Mouse (Mus musculus): ENCODE data around the gene Shb. TPM values are rescaled to one million over a fixed set of nuclear protein-coding genes. Genes with fewer than 3 reads are reported as not detected.
A peak's percentile ranks its signal among the peaks of the same experiment; 100 is the strongest.

Shb gene
- polyA plus RNA-seq, 1 experiment from 2014 or later: 8.2 TPM

DNA sequence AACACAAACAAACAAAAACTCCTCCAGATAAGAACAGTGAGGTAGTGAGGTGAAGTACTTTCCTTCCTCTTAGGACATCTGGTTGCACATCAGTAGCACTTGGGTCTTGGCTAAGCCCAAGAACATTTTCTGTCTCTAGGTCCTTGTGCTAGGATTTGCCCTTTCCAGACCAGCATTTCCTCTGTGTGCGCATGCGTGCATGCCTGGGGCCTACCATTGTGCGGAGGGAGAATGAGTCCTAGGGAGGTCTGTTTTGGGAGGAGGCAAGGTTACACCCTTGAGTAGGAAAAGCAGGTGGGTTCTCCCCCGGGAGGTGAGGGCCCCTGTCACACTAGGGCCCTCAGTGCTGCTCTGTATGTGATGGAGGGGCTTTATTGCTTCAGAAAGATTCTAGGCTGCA is 113.2 kb downstream of the Shb start:
- Histone ChIP-seq H3K27ac (ENCODE audit: low read depth, low read length) (no peak overlapping the region), H3K36me3 (ENCODE audit: control insufficient read depth, insufficient read depth, low read length) (no peaks in the 10 kb centered on the region), H3K9ac (ENCODE audit: low read length) (no peak overlapping the region), H3K4me2 (ENCODE audit: low read depth, low read length, severe bottlenecking) (no peak overlapping the region), H3K9me3 (ENCODE audit: control insufficient read depth, low read length) (no peaks in the 10 kb centered on the region), H3K27me3 (ENCODE audit: control insufficient read depth, insufficient read depth, low read length) (no peaks in the 10 kb centered on the region), H3K4me1 (replicated peaks; ENCODE audit: control insufficient read depth, insufficient read depth, low read length) (peaks cover 24% of the 10 kb centered on the region), H3K4me3 (ENCODE audit: low read depth, low read length) (no peak overlapping the region)
- ATAC-seq (replicated peaks; ENCODE audit: low FRiP score): no peak
- DNase-seq (ENCODE audit: low spot score): no peak
- WGBS: 76% methylated on average over 4 of the region's 4 CpGs

DNA sequence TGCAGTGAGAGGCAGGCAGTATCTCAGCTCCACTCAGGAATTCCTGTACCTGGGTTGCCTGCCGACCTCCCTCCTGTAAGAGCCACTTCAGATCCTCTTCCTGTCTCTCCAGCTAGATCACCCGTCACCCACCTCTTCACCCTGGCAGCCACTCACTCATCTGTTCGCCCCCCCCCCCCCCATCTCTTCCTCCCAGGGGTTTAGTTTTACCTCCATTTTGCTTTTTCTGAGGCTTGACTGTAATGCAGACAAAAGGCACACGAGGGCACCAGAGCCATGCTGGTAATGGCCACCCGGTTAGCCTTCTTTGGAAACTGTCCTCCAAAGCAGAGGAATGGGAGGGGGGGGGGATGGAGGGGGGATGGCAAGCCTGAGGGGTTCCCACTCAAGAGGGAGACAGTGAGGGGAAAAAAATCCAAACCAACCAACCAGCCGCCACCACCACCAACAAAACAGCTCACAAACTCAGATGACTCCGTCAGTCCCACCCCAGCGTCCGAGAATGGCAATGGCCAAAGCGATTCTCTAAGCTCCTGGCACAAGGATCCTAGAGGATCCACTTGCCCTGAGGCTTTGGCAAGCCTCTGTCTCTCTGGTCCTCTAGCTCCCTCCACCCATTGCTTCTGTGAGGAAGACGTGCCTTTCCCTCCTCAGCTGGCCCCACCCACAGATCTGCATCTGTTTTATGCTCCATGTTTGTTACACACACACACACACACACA is 113.9 kb downstream of the Shb start:
- peaks cover 17% of the 10 kb centered on the region; the same call in 1 of the 2 replicates for H3K4me1 ChIP-seq (replicated peaks; ENCODE audit: control insufficient read depth, insufficient read depth, low read length)
- no peaks in the 10 kb centered on the region for H3K36me3 ChIP-seq (ENCODE audit: control insufficient read depth, insufficient read depth, low read length)
- peak; percentile 84 for DNase-seq (ENCODE audit: low spot score)
- H3K4me2 ChIP-seq (ENCODE audit: low read depth, low read length, severe bottlenecking): 0 out of 2 replicates have a peak overlapping the region, but pooled peaks have one; percentile 18
- H3K9me3 ChIP-seq (ENCODE audit: control insufficient read depth, low read length): no peaks in the 10 kb centered on the region
- 0 out of 2 replicates have a peak overlapping the region, but pooled peaks have one; percentile 20 for H3K9ac ChIP-seq (ENCODE audit: low read length)
- WGBS: 19% methylated on average over 11 of the region's 11 CpGs
- ATAC-seq (replicated peaks; ENCODE audit: low FRiP score): peak; percentile 36; the same call in 1 of the 2 replicates
- H3K27ac ChIP-seq (ENCODE audit: low read depth, low read length): no peak overlapping the region
- H3K4me3 ChIP-seq (ENCODE audit: low read depth, low read length): no peak overlapping the region
- H3K27me3 ChIP-seq (ENCODE audit: control insufficient read depth, insufficient read depth, low read length): no peaks in the 10 kb centered on the region

DNA sequence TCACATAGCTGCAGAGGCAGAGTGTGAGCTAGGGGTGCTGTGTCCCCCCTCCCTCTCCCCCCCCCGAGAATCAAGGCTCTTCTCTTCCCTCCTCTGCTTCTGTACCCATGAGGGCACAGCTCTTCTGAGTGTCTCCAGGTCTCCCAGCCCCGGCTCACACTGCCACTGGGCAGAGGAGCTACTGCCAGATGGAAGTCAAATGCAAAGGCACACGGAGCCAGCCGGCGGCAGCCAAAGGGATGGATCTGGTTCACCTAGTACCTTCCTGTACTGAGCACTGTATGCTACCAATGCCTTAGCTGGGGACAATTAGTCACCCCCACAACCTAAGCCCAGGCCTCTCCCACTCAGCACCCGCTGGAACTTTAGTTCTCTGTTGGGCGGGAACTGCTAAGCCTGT is 116.0 kb downstream of the Shb start:
- no peaks in the 10 kb centered on the region for H3K36me3 ChIP-seq (ENCODE audit: control insufficient read depth, insufficient read depth, low read length)
- H3K9me3 ChIP-seq (ENCODE audit: control insufficient read depth, low read length): no peaks in the 10 kb centered on the region
- H3K27ac ChIP-seq (ENCODE audit: low read depth, low read length): no peak overlapping the region
- DNase-seq (ENCODE audit: low spot score) (no peak), ATAC-seq (replicated peaks; ENCODE audit: low FRiP score) (no peak)
- no peak overlapping the region for H3K4me3 ChIP-seq (ENCODE audit: low read depth, low read length)
- 71% methylated on average over 7 of the region's 7 CpGs for WGBS
- H3K4me1 ChIP-seq (replicated peaks; ENCODE audit: control insufficient read depth, insufficient read depth, low read length): peaks cover 12% of the 10 kb centered on the region; the same call in 1 of the 2 replicates
- no peaks in the 10 kb centered on the region for H3K27me3 ChIP-seq (ENCODE audit: control insufficient read depth, insufficient read depth, low read length)
- no peak overlapping the region for H3K9ac ChIP-seq (ENCODE audit: low read length)
- no peak overlapping the region for H3K4me2 ChIP-seq (ENCODE audit: low read depth, low read length, severe bottlenecking)

DNA sequence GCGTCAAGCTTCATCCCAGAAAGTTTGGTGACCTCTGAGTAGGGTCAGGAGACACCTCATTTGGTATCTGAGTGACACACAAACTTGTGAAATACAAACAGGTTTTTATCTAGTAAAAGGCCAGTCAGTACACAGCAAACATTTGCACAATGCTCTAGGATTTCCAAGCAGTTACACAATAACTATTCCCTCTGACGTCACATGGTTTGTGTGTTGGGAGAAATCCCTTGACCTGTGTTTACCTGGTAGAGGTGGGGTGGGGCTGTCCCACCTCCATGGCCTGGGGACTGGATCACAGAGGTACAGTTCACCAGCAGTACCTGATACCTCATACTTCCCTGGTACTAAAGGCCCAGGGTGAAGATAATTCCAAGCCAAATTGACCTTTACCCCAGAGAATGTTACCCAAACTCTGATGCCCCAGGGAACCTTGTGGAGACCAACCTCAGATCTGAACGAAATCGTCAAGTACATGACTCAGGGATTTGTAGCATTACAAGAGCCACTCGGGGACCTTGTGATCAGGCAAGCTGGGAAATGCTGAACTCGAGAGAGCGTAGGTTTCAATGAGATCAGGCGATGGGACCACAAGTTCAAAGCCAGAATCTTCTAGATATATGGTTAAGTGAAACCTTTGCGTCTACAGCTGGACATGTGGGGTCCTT is 118.5 kb downstream of the Shb start:
- no peaks in the 10 kb centered on the region for H3K9me3 ChIP-seq (ENCODE audit: control insufficient read depth, low read length)

DNA sequence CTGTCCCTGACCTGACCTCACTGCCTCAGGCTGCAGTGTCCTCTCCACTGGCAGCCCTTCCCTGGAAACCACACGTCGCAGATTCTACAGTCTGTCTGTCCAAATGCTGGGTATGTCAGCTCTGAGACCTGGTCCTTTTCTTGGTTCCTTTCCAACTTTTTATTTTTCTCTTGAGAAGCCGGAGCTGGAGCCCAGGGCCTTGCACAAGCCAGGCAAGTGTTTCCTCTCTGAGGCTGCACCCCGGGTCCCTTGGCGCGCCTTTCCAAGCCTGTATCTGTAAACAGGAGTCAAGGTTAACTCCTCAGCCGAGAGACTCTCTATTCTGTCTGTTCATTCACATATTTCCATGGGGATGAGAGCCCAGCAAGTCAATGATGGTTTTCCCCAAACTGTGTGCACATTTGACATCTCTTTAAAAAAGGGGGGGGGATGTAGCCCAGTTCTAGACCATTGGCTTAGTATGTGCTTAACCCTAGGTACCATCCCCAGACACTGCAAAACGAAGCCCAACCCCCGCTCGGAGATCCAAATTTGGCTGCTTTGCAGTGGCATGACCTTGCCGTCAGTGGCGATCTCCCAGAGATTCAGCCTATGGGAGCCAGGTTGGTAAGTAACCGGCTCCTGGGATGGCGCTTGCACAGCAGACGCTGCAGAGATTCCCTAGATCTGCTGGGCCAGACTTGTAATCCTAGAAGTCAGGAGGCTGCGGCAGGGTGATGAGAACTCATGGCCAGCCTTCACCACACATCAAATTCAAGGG is 119.7 kb downstream of the Shb start:
- Histone ChIP-seq H3K4me2 (ENCODE audit: low read depth, low read length, severe bottlenecking) (no peak overlapping the region), H3K27me3 (ENCODE audit: control insufficient read depth, insufficient read depth, low read length) (no peaks in the 10 kb centered on the region), H3K9me3 (ENCODE audit: control insufficient read depth, low read length) (no peaks in the 10 kb centered on the region), H3K36me3 (ENCODE audit: control insufficient read depth, insufficient read depth, low read length) (no peaks in the 10 kb centered on the region), H3K27ac (ENCODE audit: low read depth, low read length) (no peak overlapping the region), H3K9ac (ENCODE audit: low read length) (no peak overlapping the region), H3K4me1 (replicated peaks; ENCODE audit: control insufficient read depth, insufficient read depth, low read length) (peaks cover 2% of the 10 kb centered on the region; the same call in 1 of the 2 replicates), H3K4me3 (ENCODE audit: low read depth, low read length) (no peak overlapping the region)
- ATAC-seq (replicated peaks; ENCODE audit: low FRiP score) (no peak), DNase-seq (ENCODE audit: low spot score) (no peak)
- WGBS: 76% methylated on average over 16 of the region's 16 CpGs

More for the DNA sequence above, 118.5 kb downstream of the Shb start:
- H3K27me3 ChIP-seq (ENCODE audit: control insufficient read depth, insufficient read depth, low read length): no peaks in the 10 kb centered on the region
- WGBS: 83% methylated on average over 9 of the region's 9 CpGs
- no peak overlapping the region for H3K27ac ChIP-seq (ENCODE audit: low read depth, low read length)
- DNase-seq (ENCODE audit: low spot score) (no peak), ATAC-seq (replicated peaks; ENCODE audit: low FRiP score) (no peak)
- H3K4me3 ChIP-seq (ENCODE audit: low read depth, low read length): no peak overlapping the region
- no peaks in the 10 kb centered on the region for H3K36me3 ChIP-seq (ENCODE audit: control insufficient read depth, insufficient read depth, low read length)
- no peak overlapping the region for H3K4me2 ChIP-seq (ENCODE audit: low read depth, low read length, severe bottlenecking)
- no peak overlapping the region for H3K9ac ChIP-seq (ENCODE audit: low read length)
- H3K4me1 ChIP-seq (replicated peaks; ENCODE audit: control insufficient read depth, insufficient read depth, low read length): peaks cover 2% of the 10 kb centered on the region; the same call in 1 of the 2 replicates

DNA sequence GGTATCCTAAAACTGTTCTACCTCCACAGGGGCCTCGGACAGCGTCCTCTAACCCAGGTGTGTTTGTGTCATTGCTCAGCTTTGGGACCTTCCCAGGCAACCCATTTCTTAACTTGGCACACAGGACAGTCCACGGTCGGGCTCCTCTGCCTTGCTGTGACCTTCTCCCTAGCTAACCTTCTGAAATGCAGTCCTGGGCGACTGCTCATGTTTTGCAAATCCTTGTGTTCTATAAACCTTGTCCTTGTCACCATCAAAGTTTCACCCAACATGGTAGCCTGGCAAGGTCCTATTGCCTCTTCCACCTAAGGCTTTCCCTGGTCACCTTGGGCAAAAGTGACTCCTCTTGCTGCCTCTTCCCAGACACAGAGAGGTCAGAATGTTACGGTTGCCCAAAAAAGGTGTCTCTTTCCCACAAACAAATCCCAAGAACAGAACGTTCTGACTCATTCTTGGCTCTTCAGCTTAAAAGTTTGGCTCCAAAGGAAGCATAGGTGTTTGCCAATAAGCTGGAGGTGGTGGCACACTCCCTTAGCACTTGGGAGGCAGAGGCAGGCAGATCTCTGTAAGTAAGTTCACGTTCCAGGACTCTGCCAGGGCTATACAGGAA is 121.0 kb downstream of the Shb start:
- H3K36me3 ChIP-seq (ENCODE audit: control insufficient read depth, insufficient read depth, low read length): no peaks in the 10 kb centered on the region
- ATAC-seq (replicated peaks; ENCODE audit: low FRiP score) (no peak), DNase-seq (ENCODE audit: low spot score) (no peak)
- no peaks in the 10 kb centered on the region for H3K9me3 ChIP-seq (ENCODE audit: control insufficient read depth, low read length)
- H3K4me1 ChIP-seq (replicated peaks; ENCODE audit: control insufficient read depth, insufficient read depth, low read length): peaks cover 12% of the 10 kb centered on the region
- no peak overlapping the region for H3K9ac ChIP-seq (ENCODE audit: low read length)
- H3K27me3 ChIP-seq (ENCODE audit: control insufficient read depth, insufficient read depth, low read length): no peaks in the 10 kb centered on the region
- no peak overlapping the region for H3K4me3 ChIP-seq (ENCODE audit: low read depth, low read length)
- 88% methylated on average over 8 of the region's 8 CpGs for WGBS
- H3K27ac ChIP-seq (ENCODE audit: low read depth, low read length): no peak overlapping the region
- no peak overlapping the region for H3K4me2 ChIP-seq (ENCODE audit: low read depth, low read length, severe bottlenecking)

DNA sequence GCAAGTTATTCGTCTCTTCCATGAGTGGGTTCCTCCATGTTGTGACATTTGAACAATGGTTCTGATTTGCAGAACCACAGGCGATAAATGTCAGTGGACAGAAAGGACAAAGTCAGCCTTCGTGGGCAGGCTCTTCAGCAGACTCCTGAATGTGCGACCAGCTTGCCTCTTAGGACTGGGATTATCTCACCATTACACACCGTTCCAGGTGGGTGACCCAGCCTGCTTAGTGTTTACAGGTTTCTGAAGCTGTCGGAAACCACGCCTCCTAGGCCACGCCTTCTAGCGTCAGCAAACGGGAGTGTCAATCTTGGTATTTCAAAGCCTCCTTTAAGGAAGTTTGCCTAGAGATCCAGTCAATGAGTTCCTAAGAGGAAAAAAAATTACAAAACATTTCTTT is 123.0 kb downstream of the Shb start:
- peak; percentile 34; the same call in 1 of the 2 replicates for ATAC-seq (replicated peaks; ENCODE audit: low FRiP score)
- Histone ChIP-seq H3K4me3 (ENCODE audit: low read depth, low read length) (peak overlapping the region; percentile 96), H3K27ac (ENCODE audit: low read depth, low read length) (peak overlapping the region; percentile 87; the same call in 1 of the 2 replicates), H3K9ac (ENCODE audit: low read length) (peak overlapping the region; percentile 97), H3K36me3 (ENCODE audit: control insufficient read depth, insufficient read depth, low read length) (no peaks in the 10 kb centered on the region), H3K4me1 (replicated peaks; ENCODE audit: control insufficient read depth, insufficient read depth, low read length) (peaks cover 13% of the 10 kb centered on the region), H3K9me3 (ENCODE audit: control insufficient read depth, low read length) (no peaks in the 10 kb centered on the region), H3K27me3 (ENCODE audit: control insufficient read depth, insufficient read depth, low read length) (no peaks in the 10 kb centered on the region), H3K4me2 (ENCODE audit: low read depth, low read length, severe bottlenecking) (peak overlapping the region; percentile 61)
- 0% methylated on average over 10 of the region's 10 CpGs for WGBS
- peak; percentile 79 for DNase-seq (ENCODE audit: low spot score)

Measured in forebrain, embryonic 11.5 days (tissue).